Mouse (Mus musculus): Measurements from ENCODE around the gene Prepl.

DNA sequence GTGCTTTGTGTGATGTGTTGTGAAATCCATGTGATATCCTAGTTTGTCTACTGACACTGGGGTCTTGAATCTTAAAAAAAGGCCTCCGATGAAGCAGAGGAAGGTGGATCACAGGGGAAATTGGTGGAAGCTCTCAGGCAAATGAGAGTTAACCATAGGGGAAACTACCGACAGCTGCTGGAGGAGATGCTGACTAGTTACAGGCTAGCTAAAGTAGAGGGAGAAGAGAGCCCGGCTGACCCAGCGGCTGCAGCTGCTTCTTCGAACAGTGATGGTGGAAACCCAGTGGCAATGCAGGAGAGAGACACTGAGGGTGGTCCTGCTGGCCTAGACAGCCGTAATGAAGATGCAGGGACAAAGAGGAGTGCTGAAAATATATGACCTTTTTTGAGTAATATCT lies 76.6 kb downstream of the Prepl start:
- no peak for TF ChIP-seq CTCF (IDR thresholded peaks at IDR 0.05; ENCODE audit: low read depth)
- TF ChIP-seq EP300 (optimal IDR thresholded peaks at IDR 0.05) = no peak

Data from stomach, postnatal 0 days (tissue).